Mouse (Mus musculus): ENCODE measurements around the gene Spg20. TPM values are rescaled to one million over a fixed set of nuclear protein-coding genes. Genes with fewer than 3 reads are reported as not detected.

Spg20 gene
- polyA plus RNA-seq (2015; fragmentation: Nextera tagmentation; extraction: Ambion mirVana), result 39.5 and 39.7 TPM in 2 replicates

GRCm38 (mm10) chr3:55111935-55112709 lies at the start of gene Spg20:
Gene Spg20 (plus strand): TSS chr3:55112108.
- H3K36me3 ChIP-seq, result peaks cover 4% of the 10 kb centered on the region
- H3K27ac ChIP-seq, result peak within 1 kb of the TSS; percentile 91
- no peaks in the 10 kb centered on the region for H3K9me3 ChIP-seq
- peak within 1 kb of the TSS; percentile 76 for H3K4me3 ChIP-seq
- peak; percentile 96 for ATAC-seq (ENCODE audit: borderline replicate concordance, extremely low read depth, low FRiP score, low TSS enrichment)
- H3K4me2 ChIP-seq, result peak within 1 kb of the TSS; percentile 58
- peaks cover 23% of the 10 kb centered on the region for H3K4me1 ChIP-seq
- H3K27me3 ChIP-seq, result no peaks in the 10 kb centered on the region
- H3K9ac ChIP-seq, result peak within 1 kb of the TSS; percentile 91
- under 1% methylated on average over 58 of the region's 58 CpGs for WGBS

GRCm38 (mm10) chr3:55062653-55063052 lies 49.3 kb upstream of the Spg20 start:
- no peak overlapping the region for H3K4me3 ChIP-seq
- H3K9me3 ChIP-seq, result no peaks in the 10 kb centered on the region
- peaks cover 17% of the 10 kb centered on the region; the same call in 1 of the 2 replicates for H3K27me3 ChIP-seq
- H3K27ac ChIP-seq, result no peak overlapping the region
- 66% methylated on average over 9 of the region's 9 CpGs for WGBS
- no peak for ATAC-seq (ENCODE audit: borderline replicate concordance, extremely low read depth, low FRiP score, low TSS enrichment)
- H3K4me2 ChIP-seq, result no peak overlapping the region
- H3K9ac ChIP-seq, result no peak overlapping the region
- H3K36me3 ChIP-seq, result no peaks in the 10 kb centered on the region
- H3K4me1 ChIP-seq, result no peaks in the 10 kb centered on the region

- no peak for ATAC-seq (ENCODE audit: borderline replicate concordance, extremely low read depth, low FRiP score, low TSS enrichment)
- Histone ChIP-seq H3K9me3 (no peaks in the 10 kb centered on the region), H3K9ac (no peak overlapping the region), H3K4me2 (no peak overlapping the region), H3K4me3 (no peak overlapping the region), H3K27me3 (peaks cover 19% of the 10 kb centered on the region; the same call in 1 of the 2 replicates), H3K27ac (no peak overlapping the region), H3K36me3 (no peaks in the 10 kb centered on the region), H3K4me1 (no peaks in the 10 kb centered on the region)
- WGBS, result 7% methylated on average over 2 of the region's 2 CpGs
Measured at GRCm38 (mm10) chr3:55064396-55064795, 47.5 kb upstream of the Spg20 start.

GRCm38 (mm10) chr3:55065738-55066665 lies 45.9 kb upstream of the Spg20 start:
- WGBS, result 46% methylated on average over 14 of the region's 14 CpGs
- Histone ChIP-seq H3K4me3 (no peak overlapping the region), H3K9me3 (no peaks in the 10 kb centered on the region), H3K36me3 (no peaks in the 10 kb centered on the region), H3K27ac (no peak overlapping the region), H3K9ac (no peak overlapping the region), H3K4me1 (no peaks in the 10 kb centered on the region), H3K4me2 (no peak overlapping the region), H3K27me3 (peaks cover 19% of the 10 kb centered on the region; the same call in 1 of the 2 replicates)
- no peak for ATAC-seq (ENCODE audit: borderline replicate concordance, extremely low read depth, low FRiP score, low TSS enrichment)

GRCm38 (mm10) chr3:55066666-55067023 lies 45.3 kb upstream of the Spg20 start:
- H3K27ac ChIP-seq, result no peak overlapping the region
- peaks cover 19% of the 10 kb centered on the region; the same call in 1 of the 2 replicates for H3K27me3 ChIP-seq
- 42% methylated on average over 12 of the region's 12 CpGs for WGBS
- no peak overlapping the region for H3K4me2 ChIP-seq
- no peak overlapping the region for H3K4me3 ChIP-seq
- H3K9ac ChIP-seq, result no peak overlapping the region
- no peak for ATAC-seq (ENCODE audit: borderline replicate concordance, extremely low read depth, low FRiP score, low TSS enrichment)
- H3K36me3 ChIP-seq, result no peaks in the 10 kb centered on the region
- H3K9me3 ChIP-seq, result no peaks in the 10 kb centered on the region
- no peaks in the 10 kb centered on the region for H3K4me1 ChIP-seq

GRCm38 (mm10) chr3:55067791-55068434 lies 44.0 kb upstream of the Spg20 start:
- ATAC-seq (ENCODE audit: borderline replicate concordance, extremely low read depth, low FRiP score, low TSS enrichment), result no peak
- Histone ChIP-seq H3K4me2 (no peak overlapping the region), H3K36me3 (no peaks in the 10 kb centered on the region), H3K4me1 (no peaks in the 10 kb centered on the region), H3K27ac (no peak overlapping the region), H3K9me3 (no peaks in the 10 kb centered on the region), H3K9ac (no peak overlapping the region), H3K4me3 (no peak overlapping the region), H3K27me3 (peaks cover 19% of the 10 kb centered on the region; the same call in 1 of the 2 replicates)
- WGBS, result 21% methylated on average over 7 of the region's 7 CpGs

GRCm38 (mm10) chr3:55074576-55075293 lies 37.2 kb upstream of the Spg20 start:
- no peaks in the 10 kb centered on the region for H3K9me3 ChIP-seq
- no peak overlapping the region for H3K4me3 ChIP-seq
- 80% methylated on average over 6 of the region's 6 CpGs for WGBS
- no peaks in the 10 kb centered on the region for H3K4me1 ChIP-seq
- H3K4me2 ChIP-seq, result no peak overlapping the region
- ATAC-seq (ENCODE audit: borderline replicate concordance, extremely low read depth, low FRiP score, low TSS enrichment), result no peak
- H3K36me3 ChIP-seq, result no peaks in the 10 kb centered on the region
- H3K9ac ChIP-seq, result no peak overlapping the region
- H3K27ac ChIP-seq, result no peak overlapping the region
- no peaks in the 10 kb centered on the region for H3K27me3 ChIP-seq

GRCm38 (mm10) chr3:55075294-55075648 lies 36.6 kb upstream of the Spg20 start:
- WGBS, result 62% methylated on average over 3 of the region's 3 CpGs
- Histone ChIP-seq H3K36me3 (no peaks in the 10 kb centered on the region), H3K9ac (no peak overlapping the region), H3K4me2 (no peak overlapping the region), H3K4me3 (no peak overlapping the region), H3K4me1 (no peaks in the 10 kb centered on the region), H3K9me3 (no peaks in the 10 kb centered on the region), H3K27ac (no peak overlapping the region), H3K27me3 (no peaks in the 10 kb centered on the region)
- ATAC-seq (ENCODE audit: borderline replicate concordance, extremely low read depth, low FRiP score, low TSS enrichment), result no peak

GRCm38 (mm10) chr3:55078233-55078632 lies 33.7 kb upstream of the Spg20 start:
- ATAC-seq (ENCODE audit: borderline replicate concordance, extremely low read depth, low FRiP score, low TSS enrichment), result no peak
- H3K36me3 ChIP-seq, result no peaks in the 10 kb centered on the region
- H3K27me3 ChIP-seq, result no peaks in the 10 kb centered on the region
- no peak overlapping the region for H3K4me2 ChIP-seq
- no peak overlapping the region for H3K27ac ChIP-seq
- H3K9me3 ChIP-seq, result no peaks in the 10 kb centered on the region
- no peak overlapping the region for H3K9ac ChIP-seq
- 74% methylated on average over 6 of the region's 6 CpGs for WGBS
- no peaks in the 10 kb centered on the region for H3K4me1 ChIP-seq
- H3K4me3 ChIP-seq, result no peak overlapping the region

- Histone ChIP-seq H3K27ac (no peak overlapping the region), H3K9ac (no peak overlapping the region), H3K4me3 (no peak overlapping the region), H3K9me3 (no peaks in the 10 kb centered on the region), H3K4me2 (no peak overlapping the region), H3K36me3 (no peaks in the 10 kb centered on the region), H3K27me3 (no peaks in the 10 kb centered on the region), H3K4me1 (no peaks in the 10 kb centered on the region)
- 0 out of 2 replicates have a peak, but pooled peaks have one; percentile 42 for ATAC-seq (ENCODE audit: borderline replicate concordance, extremely low read depth, low FRiP score, low TSS enrichment)
- 57% methylated on average over 8 of the region's 8 CpGs for WGBS
Measured at GRCm38 (mm10) chr3:55079619-55080018, 32.3 kb upstream of the Spg20 start.

- ATAC-seq (ENCODE audit: borderline replicate concordance, extremely low read depth, low FRiP score, low TSS enrichment), result peak; percentile 65; the same call in 1 of the 2 replicates
- Histone ChIP-seq H3K36me3 (no peaks in the 10 kb centered on the region), H3K9me3 (no peaks in the 10 kb centered on the region), H3K4me2 (no peak overlapping the region), H3K27me3 (no peaks in the 10 kb centered on the region), H3K4me1 (no peaks in the 10 kb centered on the region), H3K9ac (no peak overlapping the region), H3K27ac (no peak overlapping the region), H3K4me3 (no peak overlapping the region)
- 12% methylated on average over 6 of the region's 6 CpGs for WGBS
Measured at GRCm38 (mm10) chr3:55080055-55080454, 31.9 kb upstream of the Spg20 start.
